Mouse (Mus musculus): Measurements from ENCODE around the gene Pdzk1ip1. TPM values are rescaled to one million over a fixed set of nuclear protein-coding genes. Genes with fewer than 3 reads are reported as not detected.

The Pdzk1ip1 gene
- polyA plus RNA-seq, 1 experiment = 3.4 TPM

GRCm38 (mm10) chr4:115124713-115125112 is 36.2 kb downstream of the Pdzk1ip1 start:
- no peak for DNase-seq (ENCODE audit: low read depth)
- TF ChIP-seq CTCF (IDR thresholded peaks at IDR 0.05; ENCODE audit: borderline replicate concordance, extremely low read depth, insufficient read depth, insufficient read length) = no peak
- TF ChIP-seq POLR2A (IDR thresholded peaks at IDR 0.05; ENCODE audit: borderline replicate concordance, extremely low read depth, insufficient read depth, insufficient read length, poor library complexity, severe bottlenecking) = no peak

- TF ChIP-seq CTCF (IDR thresholded peaks at IDR 0.05; ENCODE audit: borderline replicate concordance, extremely low read depth, insufficient read depth, insufficient read length) = no peak
- TF ChIP-seq POLR2A (IDR thresholded peaks at IDR 0.05; ENCODE audit: borderline replicate concordance, extremely low read depth, insufficient read depth, insufficient read length, poor library complexity, severe bottlenecking) = no peak
- DNase-seq (ENCODE audit: low read depth) = peak; percentile 9
These were observed 44.6 kb downstream of the Pdzk1ip1 start for GRCm38 (mm10) chr4:115133085-115133484.

- TF ChIP-seq POLR2A (IDR thresholded peaks at IDR 0.05; ENCODE audit: borderline replicate concordance, extremely low read depth, insufficient read depth, insufficient read length, poor library complexity, severe bottlenecking) = no peak
- TF ChIP-seq CTCF (IDR thresholded peaks at IDR 0.05; ENCODE audit: borderline replicate concordance, extremely low read depth, insufficient read depth, insufficient read length) = no peak
- peak; percentile 81 for DNase-seq (ENCODE audit: low read depth)
These were observed 45.2 kb downstream of the Pdzk1ip1 start, which contains the start of gene Cyp4x1 for GRCm38 (mm10) chr4:115133621-115134295. Gene Cyp4x1, minus strand, starts transcription at chr4:115134281.

GRCm38 (mm10) chr4:115134296-115134630 is 45.8 kb downstream of the Pdzk1ip1 start:
- TF ChIP-seq POLR2A (IDR thresholded peaks at IDR 0.05; ENCODE audit: borderline replicate concordance, extremely low read depth, insufficient read depth, insufficient read length, poor library complexity, severe bottlenecking) (no peak), CTCF (IDR thresholded peaks at IDR 0.05; ENCODE audit: borderline replicate concordance, extremely low read depth, insufficient read depth, insufficient read length) (no peak)
- DNase-seq (ENCODE audit: low read depth) = no peak

Other genes starting within 250 kb of the Pdzk1ip1 start
- 0.93 and 1.1 TPM in 2 replicates for gene Foxd2, start 179.8 kb upstream of the Pdzk1ip1 start, polyA plus RNA-seq (2012; rRNA removed)
- 0.10 and 0.19 TPM in 2 replicates for gene Foxe3, start 162.7 kb upstream of the Pdzk1ip1 start, polyA plus RNA-seq (2012; rRNA removed)
- gene Cmpk1, start 101.5 kb upstream of the Pdzk1ip1 start, polyA plus RNA-seq (2012; rRNA removed) = 64.5 and 71.7 TPM in 2 replicates
- 6.4 and 9.9 TPM in 2 replicates for gene Stil, start 88.5 kb upstream of the Pdzk1ip1 start, polyA plus RNA-seq (2012; rRNA removed)
- gene Tal1, start 32.3 kb upstream of the Pdzk1ip1 start, polyA plus RNA-seq (2012; rRNA removed) = 20.7 and 29.7 TPM in 2 replicates
- 4.7 and 7.4 TPM in 2 replicates for gene Cyp4x1, start 45.6 kb downstream of the Pdzk1ip1 start, polyA plus RNA-seq (2012; rRNA removed)
- not detected in 2 replicates for gene Cyp4a29, start 153.4 kb downstream of the Pdzk1ip1 start, polyA plus RNA-seq (2012; rRNA removed)
- gene Cyp4a12a, start 210.3 kb downstream of the Pdzk1ip1 start, polyA plus RNA-seq (2012; rRNA removed) = not detected in 2 replicates